Mouse (Mus musculus): ENCODE data around the gene Hook2.

Gene Hook2

DNA sequence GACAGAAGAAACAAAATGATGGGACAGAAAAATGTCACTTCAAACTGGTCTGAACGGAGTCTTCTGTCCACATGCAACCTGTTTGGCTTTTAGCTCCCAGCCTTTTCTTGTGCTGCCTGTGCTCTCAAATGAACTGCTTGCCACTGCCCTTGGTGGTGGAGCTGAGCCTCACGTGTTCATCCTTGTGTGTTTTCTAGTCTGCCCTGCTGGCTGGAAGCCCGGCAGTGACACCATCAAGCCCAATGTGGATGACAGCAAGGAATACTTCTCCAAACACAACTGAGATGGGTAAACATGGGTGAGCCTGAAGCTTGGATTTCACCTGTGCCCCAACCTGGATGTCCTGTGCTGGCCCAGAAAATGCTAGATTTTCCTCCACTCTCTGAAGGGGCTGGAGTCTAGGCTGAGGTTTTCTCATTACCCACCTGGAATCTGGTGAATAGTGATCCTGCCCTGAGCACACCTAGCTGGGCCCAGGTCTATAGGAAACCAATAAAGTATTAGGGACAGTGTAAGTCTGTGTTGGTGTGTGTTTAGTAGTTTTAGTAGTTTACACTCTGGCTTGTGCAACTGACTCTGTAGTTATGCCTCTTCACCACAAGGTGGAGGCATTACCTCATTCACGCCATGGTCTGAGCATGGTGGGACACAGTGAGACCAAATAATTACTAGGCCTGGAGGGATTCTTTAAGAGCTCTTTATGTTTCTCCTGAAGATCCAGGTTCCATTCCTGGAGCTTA, 16.4 kb upstream of the Hook2 start:
- peak in 1 of 2 experiments; percentile 30 for DNase-seq

DNA sequence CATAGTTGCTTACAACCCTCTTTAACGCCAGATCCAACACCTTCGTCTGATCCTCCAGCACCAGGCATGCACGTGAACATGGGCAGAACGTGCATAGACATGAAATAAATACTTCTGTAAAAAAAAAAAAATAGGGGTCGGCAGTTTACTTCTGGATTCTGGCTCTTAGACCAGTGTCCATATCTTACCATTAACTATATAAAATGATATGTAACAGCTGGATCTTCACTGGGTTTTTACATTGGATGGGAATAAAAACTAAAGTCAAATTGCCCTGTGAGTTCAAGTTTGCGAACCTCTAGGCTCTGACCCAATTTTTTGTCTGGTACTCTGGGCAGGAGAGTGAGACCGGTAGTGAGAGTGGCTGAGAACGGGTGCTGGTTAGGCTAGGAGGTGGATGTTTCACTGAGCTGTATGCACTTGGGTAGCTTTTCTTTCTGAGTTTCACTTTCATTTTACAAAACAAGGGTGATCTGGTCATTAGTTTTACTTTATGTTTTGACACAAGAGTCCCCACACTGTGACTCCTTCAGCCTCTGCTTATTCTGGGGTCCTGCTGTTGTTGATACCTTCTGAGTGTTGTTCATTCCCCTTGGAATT, 15.8 kb upstream of the Hook2 start:
- no peak for DNase-seq

- DNase-seq = peak in 1 of 2 experiments; percentile 74
Observed at GRCm38 (mm10) chr8:84975434-84975833, 15.0 kb upstream of the Hook2 start.

DNA sequence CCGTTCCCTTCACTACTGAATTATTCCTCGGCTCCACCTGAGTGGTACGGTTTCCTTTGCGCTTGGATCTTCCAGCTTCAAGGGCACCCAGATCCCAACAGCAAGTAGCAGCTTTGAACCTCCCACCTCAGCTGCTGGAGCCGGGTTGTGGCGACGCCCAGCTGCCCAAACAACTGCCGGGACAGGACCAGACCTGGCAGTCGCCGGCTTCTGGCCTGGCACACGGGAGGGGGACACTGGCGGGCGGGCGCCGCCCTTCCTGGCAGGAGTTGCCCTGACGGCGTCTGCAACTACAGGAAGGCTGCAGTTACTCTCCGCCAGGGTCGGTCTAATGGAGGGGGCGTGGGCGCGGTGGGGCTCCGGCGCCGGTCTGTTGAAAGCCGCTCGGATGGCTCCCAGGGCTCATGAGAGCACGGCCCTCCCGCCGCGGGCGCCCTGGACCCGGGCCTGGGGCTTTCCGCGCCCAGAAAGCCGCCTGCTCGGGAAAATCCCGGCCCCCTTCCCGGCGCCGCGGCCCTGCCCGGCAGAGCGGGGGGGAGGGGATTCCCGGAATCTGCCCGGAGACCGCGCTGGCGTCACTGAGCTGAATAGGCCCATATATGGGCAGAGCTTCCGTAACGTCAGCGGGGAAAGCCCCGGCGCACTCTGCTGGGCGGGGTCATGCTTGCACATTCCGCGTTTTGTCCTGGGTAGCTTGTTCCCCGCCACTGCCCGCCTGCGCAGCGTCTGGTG, 14.2 kb upstream of the Hook2 start:
- peak; percentile 87 to 90 for DNase-seq

DNA sequence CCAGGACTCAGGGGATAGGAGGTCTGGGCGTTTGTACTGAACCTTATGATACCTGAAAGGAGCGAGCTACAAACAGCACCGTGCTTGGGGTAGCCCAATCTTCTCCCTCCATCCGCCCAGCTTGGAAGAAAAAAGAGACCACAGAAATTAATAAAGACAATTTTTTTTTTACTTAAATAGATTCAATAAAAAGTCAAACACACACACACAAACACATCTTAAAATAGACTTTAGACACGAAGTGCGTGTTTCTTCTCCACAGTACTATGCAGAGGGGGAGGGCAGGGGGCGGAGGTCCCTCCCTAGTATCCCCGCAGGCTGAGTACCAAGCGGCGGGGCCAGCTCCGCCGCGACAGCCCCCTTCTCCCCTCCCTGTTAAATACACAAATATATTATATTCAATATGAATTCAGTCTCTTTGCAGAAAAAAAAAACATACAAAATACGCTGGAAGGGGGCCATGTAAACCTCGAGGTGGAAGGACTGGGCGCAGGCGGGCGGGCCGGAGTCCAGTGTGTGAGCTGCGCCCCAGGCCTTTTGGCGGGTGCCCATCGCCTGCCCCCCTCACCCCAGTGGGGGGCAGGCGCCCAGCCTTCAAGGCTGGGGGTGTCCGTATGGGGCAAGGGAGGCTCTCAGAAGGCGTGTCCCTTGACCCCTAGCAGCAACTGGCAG, 13.5 kb upstream of the Hook2 start:
- no peak for DNase-seq

GRCm38 (mm10) chr8:84977435-84978247, 12.8 kb upstream of the Hook2 start:
- DNase-seq = peak; percentile 70 to 79

- peak; percentile 94 to 96 for DNase-seq
Observed at GRCm38 (mm10) chr8:84978248-84978940, 12.0 kb upstream of the Hook2 start, which contains the start of gene Junb. Gene Junb, minus strand, starts transcription at chr8:84978718.

- peak; percentile 71 to 84 for DNase-seq
Observed at GRCm38 (mm10) chr8:84979599-84980421, 10.6 kb upstream of the Hook2 start.

- peak in 1 of 2 experiments; percentile 43 for DNase-seq
Observed at GRCm38 (mm10) chr8:84980622-84981358, 9.6 kb upstream of the Hook2 start.

DNA sequence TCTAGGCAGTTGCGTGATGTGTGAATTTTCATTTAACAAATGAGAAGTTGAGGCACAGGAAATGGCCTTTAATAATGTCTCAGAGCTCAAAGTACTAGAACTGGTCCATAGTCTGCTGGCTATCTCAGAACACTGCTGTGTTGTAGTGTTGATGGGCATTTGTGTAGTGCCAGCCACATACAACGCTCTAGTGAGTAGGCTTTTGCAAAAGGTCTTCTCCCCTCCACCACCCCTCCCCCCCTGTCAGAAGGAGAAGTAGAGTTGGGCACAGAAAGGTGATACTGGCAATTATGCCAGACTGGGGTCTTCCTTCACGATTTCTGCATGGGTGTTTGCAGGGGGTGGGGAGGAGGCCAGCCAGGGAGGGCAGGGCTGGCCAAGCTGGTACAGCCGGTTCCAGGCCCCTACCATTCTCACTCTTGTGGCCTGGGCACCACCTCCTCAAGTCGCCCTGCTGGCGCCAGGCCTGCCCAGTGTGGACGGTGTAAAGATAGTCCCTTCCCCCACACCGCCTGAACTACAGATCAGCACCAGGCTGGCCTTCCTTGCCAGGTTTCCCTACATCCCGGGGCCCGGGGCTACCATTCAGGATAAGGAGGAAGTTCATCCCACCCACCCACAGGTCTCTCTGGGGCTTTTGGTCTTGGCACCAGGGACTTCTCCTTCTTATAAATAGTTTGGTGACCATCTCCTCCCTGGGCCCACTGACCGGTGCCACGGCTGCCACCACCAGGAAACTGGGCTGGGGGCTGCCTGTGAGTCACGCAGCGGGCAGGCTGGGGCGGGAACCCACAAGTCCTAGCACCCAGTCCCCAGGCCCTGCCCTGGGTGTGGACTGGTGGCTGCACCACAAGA, 8.5 kb upstream of the Hook2 start:
- no peak for DNase-seq

- DNase-seq = no peak
Observed at GRCm38 (mm10) chr8:84982499-84983011, 7.8 kb upstream of the Hook2 start.

DNA sequence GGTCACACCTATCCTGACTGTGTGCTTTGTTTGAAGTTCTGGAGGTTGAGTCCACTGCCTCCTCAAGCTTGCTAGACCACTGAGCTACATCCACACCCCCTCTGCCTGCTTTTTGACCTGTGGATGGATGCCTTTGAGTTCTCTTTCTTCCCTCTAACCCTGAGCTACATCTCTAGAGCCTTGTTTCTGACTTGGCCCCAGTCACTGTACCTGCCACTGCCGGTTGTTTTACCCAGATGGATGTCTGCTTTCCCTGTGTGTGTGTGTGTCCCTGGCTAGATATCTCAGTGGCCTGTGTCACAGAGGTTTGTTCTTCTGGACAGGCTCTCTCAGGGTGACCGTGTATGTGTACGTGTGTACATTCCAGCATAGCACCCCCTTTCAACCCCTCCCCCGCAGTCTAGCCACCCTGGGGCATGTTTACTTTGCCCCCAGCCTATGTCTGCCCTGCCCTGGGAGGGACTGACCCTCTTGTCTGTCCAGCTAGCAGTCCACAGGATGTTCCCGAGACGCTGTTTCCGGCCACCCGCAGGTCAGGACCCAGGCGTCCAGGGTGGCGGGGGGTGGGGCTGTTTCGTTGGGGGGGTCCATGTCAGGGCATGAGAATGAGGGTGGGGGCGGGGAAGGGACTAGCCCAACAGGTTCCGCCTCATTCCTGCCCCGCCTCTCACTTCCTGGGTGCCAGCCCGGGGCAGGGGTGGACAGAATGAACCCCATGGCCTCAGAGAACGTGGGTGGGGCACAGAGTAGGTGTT, 5.9 kb upstream of the Hook2 start:
- no peak for DNase-seq

DNA sequence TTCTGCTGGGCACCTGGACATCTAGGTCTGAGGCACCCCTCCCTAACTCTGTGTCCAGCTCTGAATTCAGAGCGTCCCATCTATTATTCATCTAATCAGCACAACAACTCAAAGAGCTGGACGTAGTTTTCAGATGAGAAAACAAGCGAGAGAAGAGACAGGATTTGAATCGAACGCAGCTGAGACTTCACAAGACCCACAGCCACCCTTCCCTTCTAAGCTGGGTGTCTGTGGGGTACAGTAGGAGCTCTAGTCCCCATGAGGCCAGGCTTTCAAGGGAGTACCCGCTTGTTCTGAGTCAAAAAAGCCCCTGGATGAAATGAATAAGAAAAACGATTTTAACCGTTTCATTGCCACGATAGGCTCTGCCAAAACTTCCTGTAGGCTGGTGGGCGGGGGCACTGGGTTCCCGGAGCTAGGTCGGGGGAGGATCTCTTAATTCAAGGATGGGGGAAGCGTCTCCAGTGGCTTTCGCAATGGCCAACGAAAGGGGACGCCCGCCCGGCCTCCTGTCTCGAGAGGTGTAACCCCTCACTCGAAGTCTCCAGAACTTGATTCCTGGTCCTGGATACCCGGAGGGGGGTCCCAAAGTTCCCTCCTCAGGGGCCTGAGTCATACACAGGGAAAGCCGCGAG, 5.2 kb upstream of the Hook2 start:
- DNase-seq = no peak

- peak; percentile 85 to 90 for DNase-seq
Observed at GRCm38 (mm10) chr8:84985684-84986378, 4.6 kb upstream of the Hook2 start.

DNA sequence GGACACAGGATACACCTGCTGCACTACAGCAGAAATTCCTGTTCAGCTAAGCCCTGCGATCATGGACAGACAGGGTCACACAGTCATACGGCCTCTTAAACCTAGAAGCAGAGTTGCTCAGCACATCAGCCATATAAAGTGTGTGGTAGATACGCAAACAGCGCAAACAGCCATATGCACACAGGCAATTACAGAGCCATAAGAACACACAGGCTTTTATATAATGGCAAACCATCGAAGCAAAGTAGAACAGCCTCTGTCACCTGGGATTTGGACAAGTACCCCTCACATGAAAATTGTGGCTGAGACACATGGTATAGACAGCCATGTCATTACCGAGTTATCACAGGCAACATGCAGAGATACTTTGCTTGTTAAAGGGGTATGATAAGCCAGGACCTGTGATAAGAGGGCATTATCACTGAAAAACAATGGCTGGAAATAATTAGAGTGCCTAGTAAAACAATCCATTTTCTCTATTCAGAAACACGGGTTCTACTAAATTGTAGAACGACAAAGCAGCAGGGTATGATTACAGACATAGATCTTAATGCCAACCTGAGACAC, 3.9 kb upstream of the Hook2 start:
- DNase-seq = no peak

- DNase-seq = no peak
Observed at GRCm38 (mm10) chr8:84987388-84987787, 3.0 kb upstream of the Hook2 start.
